Mouse (Mus musculus) thymus, adult 18-20 months (tissue): ENCODE results near the gene Ppp3ca.
"Not testable (repeated sequence)": the region's sequence is repeated elsewhere in the genome, so short reads cannot be mapped to it uniquely, and the experiment has no call there.

Source experiments
- DNase-seq, 2 experiments: peaks; one replicate each; pipeline ENCODE4 v3.0.0; 2022; ENCODE audit warnings: mixed read lengths in 2 of 2

Gene Ppp3ca

DNA sequence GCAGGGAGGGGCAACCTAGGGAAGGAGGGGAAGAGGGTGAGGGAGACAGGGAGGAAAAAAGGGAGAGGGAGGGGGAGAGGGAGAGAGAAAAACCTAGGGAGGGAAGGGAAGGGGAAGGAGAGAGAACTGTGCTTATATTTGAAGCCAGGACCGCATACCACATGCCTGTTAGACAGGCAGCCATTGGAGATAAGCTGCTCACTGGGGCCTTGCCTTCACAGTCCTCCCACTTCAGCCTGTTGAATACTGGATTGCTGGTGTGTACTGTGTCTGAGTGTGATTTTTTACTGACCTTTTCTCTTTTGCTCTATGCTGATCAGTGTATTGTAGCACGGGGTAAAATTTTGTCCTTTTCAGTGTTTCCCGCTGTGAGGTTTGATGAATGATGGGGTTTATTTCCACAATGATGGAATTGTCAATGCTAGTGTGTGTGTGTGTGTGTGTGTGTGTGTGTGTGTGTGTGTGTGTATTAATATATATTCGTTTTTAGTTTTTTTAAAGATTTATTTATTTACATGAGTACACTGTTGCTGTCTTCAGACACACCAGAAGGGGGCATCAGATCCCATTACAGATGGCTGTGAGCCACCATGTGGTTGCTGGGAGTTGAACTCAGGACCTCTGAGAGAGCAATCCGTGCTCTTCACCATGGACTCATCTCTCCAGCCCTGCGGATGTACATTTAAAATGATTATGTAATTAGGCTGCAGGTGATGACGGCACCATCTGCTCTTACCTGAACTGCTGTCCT lies 20.0 kb downstream of the Ppp3ca start:
- DNase-seq = no peak

DNA sequence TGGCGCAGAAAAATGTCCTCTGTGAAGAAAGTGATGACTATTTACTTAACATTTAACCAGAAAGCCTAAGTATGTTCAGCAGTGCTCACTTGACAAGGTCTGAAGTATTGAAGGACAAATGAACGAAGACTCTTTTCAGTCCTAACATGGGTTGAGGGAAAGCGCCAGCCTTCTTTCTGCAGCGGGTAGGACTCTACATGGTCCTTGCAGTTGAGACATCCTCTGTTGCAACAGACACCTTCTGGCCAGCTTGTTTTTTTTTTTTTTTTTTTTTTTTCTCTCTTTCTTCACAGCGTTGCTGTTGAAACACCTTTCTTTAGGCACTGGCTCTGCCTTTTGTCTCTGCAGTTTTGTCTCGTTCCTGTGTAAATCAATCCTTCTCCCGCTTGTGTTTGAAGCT lies 22.1 kb downstream of the Ppp3ca start:
- DNase-seq = no peak

DNA sequence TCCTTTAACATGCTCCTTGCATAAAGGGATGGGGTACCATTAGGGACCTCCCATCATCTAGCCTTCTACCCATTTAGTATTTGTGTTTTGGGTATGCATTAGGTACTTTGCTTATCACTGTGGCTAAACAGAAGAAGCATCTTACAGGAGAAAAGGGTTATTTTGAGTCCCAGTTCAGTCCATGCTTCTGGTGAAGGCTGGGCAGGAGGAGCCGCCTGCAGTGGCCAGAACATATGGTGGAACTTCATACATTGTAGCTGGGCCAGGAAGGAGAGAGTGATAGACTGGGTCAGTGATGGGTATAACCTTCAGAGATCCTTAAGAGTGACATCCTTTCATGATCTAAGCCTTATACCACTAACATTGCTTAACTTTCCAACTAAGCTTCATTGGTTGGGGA lies 23.6 kb downstream of the Ppp3ca start:
- DNase-seq = no peak

DNA sequence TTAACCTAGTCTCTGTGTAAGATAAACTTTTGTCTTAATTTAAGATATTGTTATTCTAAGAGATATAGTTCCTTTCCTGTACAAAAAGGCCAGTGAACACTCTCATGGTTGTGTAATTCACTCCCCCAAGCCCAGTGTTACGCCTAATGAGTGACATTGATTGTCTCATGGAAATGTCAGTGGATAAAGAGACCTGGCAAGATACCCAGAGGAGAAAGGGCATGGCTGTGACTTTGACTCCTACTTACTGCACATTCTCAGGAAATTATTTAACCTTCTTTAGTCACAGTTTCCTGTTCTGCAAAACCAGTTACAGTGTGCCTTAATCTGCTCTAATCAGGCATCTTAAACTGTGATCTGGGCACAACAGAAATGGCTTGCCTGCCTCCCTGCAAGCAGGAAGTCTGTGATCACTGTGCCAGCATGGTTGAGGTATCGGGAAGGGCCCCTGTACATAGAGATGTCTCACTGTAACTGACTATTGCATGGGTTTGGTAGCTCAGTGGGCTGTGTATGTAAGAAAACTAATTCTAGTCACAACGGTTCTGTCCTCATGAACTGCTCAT lies 27.8 kb downstream of the Ppp3ca start:
- DNase-seq = no peak

DNA sequence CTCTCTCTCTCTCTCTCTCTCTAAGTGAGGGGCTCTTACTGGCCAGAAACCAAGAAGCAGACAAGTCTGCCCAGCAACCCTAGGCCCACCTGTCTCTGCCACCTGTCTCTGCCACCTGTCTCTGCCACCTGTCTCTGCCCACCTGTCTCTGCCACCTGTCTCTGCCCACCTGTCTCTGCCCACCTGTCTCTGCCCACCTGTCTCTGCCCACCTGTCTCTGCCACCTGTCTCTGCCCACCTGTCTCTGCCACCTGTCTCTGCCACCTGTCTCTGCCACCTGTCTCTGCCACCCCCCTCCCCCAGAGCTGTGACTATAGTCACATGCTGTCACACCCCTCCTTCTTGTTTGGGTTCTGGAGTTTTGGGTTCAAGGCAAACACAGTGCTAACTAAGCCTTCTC lies 29.8 kb downstream of the Ppp3ca start:
- DNase-seq = not testable (repeated sequence)

DNA sequence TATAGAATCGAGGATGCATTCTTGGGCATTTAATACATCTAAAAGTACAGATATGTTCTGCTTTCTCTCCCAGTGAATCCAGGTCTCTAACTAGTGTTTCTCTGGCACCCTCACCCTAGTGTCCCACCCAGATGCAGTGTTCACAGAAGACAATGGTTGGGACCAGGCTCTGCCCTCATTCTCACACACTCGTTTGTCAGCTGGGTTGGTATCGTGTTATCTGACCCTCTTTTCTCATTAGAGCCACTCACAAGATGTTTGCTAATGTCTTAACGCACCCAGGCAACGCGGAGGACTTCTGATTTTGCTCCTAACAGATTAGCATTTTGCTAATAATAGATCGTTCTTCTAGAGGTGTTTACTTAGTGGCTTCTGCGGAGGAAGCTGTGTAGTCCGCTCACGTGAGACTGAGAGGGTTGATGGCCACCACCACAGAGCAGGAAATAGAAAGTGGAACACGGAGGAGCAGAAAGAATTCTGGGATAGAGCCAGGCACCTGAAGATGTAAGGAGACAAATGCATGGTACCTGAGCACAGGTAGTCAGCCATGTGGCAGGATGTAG lies 30.6 kb downstream of the Ppp3ca start:
- DNase-seq = no peak

DNA sequence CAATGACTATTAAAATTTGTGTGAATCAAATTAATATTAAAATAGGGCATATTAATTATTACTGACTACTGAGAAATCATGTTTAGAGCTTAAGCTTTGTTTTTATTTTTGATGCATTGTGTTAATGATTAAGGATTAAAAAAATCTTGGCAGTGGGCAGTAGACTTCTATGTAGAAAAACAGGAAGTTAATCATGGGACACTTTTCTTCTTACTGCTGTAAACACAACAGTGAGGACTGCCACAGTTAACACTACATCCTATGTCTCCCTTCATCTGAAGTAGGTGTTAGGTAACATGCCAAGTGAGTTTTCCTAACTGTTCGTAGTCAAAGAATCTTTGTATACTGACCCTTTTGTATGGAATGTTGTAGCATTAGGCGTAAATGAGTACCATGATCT lies 32.9 kb downstream of the Ppp3ca start:
- DNase-seq = no peak

DNA sequence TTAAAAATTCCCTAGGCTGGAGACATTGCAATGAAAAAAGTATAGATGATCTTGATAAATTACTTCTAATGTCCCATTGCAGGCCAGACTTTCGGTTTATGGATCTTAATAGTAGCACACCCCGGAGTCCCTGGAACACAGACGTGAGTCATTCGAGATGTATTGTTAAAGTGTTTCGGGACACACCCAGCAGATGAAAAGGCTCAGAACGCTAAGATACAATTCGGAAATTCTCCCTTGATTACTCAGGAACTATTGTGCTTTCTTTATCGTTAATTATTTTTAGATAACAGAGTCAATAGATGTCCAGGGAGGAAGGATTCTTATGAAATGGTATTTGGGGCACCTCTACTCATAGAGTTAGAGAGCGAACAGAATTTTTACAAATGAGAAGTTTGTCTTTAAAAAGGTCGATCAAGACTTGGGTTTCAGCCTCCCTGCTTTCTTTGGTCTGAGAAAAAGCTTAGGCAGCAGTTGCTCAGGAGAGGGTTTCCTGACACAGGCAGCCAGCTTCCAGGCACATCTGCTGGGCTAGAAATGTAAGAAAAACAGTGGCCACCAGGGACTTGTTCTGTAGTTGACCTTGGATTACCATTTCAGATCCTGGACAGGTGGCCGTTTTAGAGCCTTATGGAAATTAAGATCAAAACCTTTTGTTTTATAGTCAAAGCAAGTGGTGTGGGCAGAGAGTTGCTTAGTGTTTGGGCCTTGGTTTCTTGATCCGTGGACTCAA lies 34.8 kb downstream of the Ppp3ca start:
- no peak for DNase-seq

DNA sequence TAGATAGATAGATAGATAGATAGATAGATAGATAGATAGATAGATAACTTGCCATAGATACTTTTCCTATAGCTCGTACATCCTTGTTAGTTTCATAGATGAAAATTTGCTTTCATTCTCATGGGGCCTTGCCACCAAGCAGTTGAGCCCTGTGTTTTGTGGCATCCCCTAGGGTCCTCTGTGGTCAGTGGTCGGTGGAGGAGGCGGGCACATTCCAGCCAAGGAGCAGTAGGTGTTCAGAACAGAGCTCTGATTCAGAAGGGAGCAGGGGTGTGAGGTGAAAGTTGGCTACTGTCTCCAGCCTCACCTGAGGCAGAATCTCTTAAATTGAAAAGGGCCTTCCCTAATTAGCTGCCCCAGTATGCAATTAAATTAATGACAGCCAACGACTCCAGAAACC lies 36.1 kb downstream of the Ppp3ca start:
- DNase-seq = no peak

DNA sequence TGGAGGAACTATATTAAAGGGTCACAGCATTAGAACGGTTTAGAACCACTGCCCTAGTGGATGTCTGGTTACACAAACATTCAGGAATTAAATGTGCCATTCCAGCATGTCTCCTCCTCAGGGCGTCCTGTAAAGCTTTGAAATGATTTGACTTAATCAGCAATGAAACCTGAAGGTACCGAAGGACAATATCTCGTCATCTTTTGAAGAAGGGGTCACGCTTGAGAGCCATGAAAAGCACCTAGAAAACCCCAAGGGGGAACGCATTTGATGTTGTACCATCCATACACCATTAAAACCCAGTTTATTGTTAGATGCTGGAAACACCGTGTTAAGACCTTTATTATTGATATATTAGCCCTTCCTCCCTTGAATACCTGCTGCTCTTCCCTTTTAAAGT lies 36.8 kb downstream of the Ppp3ca start:
- no peak for DNase-seq

DNA sequence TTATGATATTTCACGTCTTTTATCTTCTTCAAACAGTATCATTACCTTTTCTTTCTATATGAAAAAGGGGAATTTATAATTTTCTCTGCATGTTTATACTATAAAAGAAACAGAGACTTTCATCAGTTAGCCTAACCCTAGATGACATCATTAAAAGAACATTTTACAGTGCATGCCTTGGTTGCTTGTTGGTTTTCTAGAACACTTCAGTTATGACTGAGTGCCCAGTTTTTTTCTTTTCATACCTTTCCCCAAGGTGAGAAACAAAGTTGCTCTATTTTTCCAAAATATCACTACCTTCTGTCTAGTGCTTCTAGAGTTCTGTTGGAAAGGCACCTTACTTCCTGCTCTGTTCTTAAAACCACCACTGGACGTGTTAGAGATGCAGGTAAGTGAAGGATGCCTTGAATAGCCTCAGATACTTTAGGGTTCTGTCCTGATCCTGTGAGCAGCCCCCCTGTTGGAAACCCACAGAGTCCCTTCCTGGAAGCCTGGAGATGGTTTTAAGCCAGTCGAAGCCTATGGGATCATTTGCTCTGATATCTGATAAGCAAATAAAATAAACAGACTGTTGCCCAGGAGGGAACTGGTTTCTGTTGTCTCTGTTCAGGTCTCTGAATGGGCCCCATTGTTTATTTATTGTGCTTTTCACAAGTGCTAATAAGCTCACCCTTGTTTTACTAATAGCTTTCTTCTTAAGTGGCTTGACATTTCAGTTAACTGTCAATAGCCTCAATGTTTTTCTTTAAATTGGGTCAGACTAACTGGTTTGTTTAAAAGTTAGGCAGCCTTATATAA lies 37.5 kb downstream of the Ppp3ca start:
- DNase-seq = no peak

DNA sequence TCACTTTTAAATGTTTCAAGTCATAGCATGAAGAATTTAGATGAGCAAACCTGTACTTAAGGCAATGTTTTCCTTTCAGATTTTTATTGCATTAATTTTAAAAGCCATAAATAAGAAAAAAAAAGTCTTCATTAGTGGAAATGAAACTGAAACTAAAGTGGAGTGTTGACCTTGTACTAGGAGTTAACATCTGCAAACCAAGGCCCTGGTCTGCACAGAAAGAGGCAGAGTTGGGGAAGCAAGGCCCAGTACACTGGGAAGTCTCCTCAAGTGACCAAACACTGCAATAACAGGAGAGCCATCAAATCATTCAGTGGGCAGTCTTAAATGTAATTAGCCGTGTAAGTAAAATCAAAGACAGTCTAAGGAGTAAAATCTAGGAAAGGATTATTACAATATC lies 38.3 kb downstream of the Ppp3ca start:
- DNase-seq = no peak

DNA sequence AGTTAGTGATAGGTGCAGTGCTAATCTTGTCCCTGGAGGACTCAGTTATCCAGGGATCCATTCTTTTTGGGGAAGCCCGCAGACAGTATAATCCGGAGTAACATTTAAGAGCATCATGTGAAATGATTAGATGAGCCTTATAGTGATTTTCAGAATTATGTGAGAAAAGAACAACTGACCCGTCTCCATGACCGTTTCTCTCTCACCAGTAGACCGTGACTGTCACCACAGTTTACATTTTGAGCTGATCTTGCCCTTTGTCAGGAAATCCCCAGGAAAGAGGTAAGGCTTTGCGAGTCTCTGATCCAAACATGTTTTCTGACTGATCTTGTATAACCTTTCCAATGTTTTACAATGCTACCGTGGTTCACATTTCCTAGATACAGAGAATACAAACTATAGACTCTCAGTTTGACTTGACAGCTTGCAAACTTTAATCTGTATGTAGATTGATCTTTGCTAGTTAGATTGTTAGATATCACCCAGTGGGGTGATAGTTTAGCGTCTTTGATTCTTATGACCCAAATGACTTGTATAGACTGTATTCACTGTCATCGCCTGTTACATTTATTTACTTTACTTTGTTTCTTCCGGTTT lies 40.5 kb downstream of the Ppp3ca start:
- DNase-seq = no peak

DNA sequence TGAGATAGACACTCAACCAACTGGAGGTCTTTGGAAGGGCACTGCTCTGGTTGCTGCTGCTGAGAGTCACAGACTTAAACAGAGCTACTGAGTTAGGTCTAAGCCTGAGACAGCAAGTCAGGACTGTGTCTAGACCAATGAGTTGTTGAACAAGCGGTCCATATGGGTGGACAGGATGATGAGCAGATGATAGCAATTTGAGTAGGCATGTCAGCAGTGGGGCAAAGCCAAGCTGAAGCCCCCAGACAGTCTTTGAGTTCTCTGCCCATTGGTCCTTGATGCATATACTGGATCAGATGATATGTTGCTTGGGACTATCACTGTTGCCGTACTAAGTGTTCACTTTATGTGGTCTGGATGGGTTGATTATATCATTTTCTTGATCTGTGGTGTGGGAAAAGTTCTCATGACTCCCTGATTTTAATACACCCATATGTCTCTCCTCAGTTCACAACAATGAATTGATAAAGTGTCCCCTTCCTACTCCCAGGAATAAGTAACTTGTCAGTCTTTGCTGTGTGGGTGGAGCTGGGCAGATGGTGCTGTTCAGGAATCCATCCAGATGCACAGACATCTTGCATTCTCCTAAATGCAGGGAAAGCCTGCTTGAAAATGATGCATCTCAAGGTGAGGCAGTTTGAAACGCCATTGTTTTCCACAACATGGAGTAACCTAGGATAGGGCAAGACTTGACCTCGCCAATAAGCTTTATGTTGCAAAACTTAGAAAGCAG lies 44.5 kb downstream of the Ppp3ca start:
- DNase-seq = no peak

DNA sequence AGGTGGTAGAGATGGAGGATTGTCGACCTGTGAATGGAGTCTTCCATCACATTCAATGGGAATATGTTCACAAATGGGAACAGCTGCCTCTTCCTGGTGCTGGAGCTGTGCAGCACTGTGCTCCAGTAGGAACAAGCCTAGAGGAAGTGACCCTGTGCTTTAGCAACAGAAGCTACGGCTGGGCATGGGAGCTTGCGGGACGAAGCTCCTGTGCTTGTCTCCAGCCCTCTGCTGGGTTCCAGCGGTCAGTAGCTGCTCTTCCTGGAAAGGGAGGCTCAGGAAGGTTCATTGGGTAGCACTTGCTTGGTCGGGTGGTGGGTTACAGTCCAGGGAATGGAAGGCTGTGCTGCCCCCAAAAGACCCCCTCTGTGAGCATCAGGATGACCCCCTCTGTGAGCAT lies 46.3 kb downstream of the Ppp3ca start:
- DNase-seq = no peak

DNA sequence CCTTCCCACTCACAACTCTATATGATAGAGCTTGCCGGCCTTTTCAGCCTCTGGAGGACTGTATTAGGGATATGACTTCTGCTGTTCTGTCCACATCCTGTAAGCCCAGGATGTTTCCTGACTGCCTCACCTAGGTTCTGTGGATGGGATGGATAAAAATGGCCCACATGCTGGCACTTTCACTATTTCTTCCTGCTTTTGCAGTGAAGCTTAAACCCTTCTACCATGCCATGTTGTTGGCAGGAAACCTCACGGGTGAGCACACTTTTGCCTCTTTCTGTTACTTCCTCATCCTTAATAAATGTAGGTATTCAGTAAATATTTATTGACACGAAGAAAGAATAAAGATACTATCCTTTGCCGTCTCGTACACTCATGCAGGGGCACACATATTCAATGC lies 48.5 kb downstream of the Ppp3ca start:
- DNase-seq = no peak

DNA sequence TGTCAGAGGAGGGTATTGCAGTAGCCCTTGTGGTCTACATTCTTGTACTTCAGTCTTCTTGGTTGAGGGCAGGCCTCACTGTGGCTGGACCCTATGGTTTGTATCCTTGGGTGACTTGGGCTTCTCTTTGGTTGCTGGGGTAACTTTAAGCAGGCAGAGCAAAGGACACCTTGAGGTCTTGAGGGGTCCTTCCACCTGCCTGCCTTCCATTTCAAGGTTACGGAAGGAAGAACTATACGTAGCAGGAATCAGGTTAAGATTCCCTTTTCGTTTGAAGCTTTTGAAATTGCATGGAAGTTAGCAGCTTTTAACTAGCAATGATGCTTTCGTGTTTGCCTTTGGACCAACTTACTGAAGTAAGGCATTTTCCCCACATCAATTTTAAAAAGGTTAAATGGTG lies 51.3 kb downstream of the Ppp3ca start:
- no peak for DNase-seq

DNA sequence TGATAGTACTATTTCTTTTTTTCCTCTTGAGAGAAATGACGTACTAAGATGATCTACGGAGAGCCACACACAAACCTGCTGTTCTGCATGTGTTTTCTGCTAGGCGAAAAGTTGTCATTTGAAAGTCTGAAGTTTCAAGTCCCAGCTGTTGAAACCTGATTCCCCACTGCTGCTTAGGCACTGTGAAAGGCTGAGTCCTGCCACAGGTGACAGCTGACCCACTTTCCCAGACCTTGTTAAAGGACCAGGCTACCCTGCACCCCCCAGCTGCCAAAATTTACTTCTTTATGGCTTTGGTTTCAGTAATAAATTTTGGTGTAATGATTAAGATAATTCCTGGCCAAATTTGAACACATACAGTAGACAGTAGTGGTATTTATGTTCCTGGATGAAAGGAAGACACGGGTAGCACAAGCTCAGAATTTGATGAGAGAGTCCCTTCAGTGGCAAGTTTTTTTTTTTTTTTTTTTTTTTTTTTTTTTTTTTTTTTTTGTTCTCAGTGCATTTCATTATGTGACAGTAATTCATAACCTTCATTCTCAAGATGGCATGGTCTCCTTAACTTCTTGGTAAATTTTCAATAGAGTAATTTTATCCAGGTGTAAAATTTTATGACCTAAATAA lies 52.0 kb downstream of the Ppp3ca start:
- no peak for DNase-seq

DNA sequence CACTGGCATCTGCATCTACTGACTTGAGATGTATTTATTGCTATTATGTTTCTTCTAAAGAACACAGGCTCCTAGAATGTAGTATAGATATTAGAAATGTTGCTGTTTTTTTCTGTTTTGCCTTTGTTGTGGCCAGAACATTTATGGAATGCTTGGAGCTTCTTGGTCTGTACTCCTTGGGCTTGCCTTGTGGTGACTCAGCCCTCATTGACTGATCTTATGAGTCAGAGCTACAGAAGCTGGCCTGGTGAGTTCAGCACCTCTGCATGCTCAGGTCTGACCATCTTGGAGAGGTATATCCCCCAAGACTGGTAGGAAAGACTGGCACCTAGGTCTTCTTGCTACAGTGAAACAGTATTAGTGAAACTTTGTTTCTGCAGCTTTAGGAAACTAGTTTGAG lies 52.6 kb downstream of the Ppp3ca start:
- no peak for DNase-seq

DNA sequence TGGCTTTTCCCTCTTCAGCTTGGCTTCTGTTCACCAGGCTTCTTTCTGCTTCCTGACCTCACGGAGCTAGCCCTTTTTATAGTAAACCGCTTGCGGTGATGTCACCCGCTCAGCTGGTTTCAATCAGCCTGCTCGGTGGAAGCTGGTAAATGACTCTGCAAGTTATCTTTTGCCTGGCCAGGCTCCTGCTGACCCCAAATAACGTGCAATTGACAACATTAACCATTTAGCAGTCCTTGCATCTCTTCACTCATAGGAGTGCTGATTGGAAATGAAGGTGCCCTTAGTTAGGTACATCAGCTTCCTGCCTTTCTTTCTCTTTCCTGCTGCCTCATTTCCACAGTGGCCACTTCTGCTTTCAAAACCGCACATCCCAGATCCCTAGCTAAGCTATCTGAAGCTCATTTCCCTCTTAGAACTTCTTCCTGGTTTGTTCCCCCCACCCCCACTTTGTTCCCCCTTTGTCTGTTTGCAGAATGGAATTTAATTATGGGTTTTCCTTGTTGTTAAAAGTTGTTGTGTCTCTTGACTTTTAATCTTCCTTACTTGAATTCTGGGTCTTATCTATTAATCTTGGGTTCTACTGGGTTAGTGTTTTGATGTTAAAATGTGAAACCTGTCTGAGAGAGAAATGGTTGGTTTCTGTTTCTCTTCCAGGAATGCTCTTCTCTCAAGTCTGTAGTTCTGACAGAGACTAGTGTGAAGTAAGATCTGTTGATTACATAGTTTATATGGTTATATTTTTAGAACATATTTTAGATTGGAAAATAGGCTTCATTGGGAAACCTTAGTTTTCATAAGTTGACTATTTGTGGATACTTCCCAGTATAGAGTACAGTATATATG lies 55.6 kb downstream of the Ppp3ca start:
- no peak for DNase-seq

DNA sequence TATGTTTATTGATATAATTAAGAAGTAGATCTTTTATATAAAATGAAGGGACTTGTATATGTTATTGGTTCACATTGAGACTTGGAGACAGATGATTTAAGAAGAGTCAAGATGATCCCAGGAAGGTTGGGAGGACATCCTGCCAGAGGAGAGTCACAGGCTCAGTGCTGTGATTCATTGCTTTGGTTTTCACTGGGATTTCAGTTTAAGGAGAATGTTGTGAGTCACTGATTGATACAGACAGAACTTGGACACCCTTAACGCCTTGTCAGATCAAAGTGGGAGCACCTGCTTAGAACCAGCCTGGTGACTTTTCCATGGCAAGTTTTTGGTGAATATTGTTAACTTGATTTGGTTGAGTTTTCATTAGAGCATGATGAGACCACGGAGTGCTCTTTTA lies 58.0 kb downstream of the Ppp3ca start:
- no peak for DNase-seq
